In the genomic region with DNA sequence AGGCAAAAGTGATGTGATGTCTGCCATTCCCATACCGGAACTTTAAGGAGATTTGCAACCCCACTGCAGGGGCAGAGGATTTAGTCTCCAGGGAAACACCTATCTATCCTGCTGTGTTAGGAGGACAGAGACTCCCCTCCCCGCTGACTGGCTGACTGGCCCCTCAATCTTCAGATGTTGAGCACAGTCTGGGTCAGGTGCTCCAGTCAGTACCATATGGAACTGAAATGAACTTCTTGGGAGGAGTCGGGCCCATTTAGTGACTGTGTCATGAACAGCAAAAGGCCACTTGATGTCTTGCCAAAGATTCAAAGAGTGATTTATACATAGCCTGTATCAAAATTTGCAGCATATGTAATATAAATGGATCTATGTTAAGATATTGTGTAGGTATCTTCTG, we compare ENCODE assay signal across 16 mouse cellular contexts.
A peak's percentile ranks its signal among the peaks of the same experiment; 100 is the strongest.
DNase-seq lines count a peak whose midpoint lies in the region; ATAC-seq lines count a peak whose summit lies in the region.
"Had no signal": no experiment of that assay in that cellular context is flagged by ENCODE, and none has a peak within 500 bp of the region (broad histone marks: within the 10 kb centered on the region; RNA-seq: fewer than 3 reads in every experiment).

No protein-coding gene starts in this region.

- 28% methylated on average over 3 of the region's 3 CpGs for WGBS in forebrain, embryonic 10.5 days
- WGBS in forebrain, embryonic 13.5 days, result 32% methylated on average over 3 of the region's 3 CpGs
- WGBS in limb, embryonic 12.5 days, result 40% methylated on average over 3 of the region's 3 CpGs
- WGBS in neural tube, embryonic 15.5 days, result 51% methylated on average over 3 of the region's 3 CpGs

- H3K36me3 ChIP-seq in forebrain, embryonic 10.5 days (replicated peaks), result no peaks in the 10 kb centered on the region
- H3K36me3 ChIP-seq in forebrain, embryonic 13.5 days (ENCODE audit: poor library complexity, severe bottlenecking), result no peaks in the 10 kb centered on the region
- peaks cover 71% of the 10 kb centered on the region for H3K36me3 ChIP-seq in megakaryocyte, embryonic 14.5 days (replicated peaks; ENCODE audit: low read length)
- H3K36me3 ChIP-seq in limb, embryonic 12.5 days, result no peaks in the 10 kb centered on the region
- H3K36me3 ChIP-seq in neural tube, embryonic 15.5 days, result peaks cover 2% of the 10 kb centered on the region; the same call in 1 of the 2 replicates
- H3K36me3 ChIP-seq: G1E; liver, embryonic 12.5 days; lung, embryonic 15.5 days had no signal

- peaks cover 53% of the 10 kb centered on the region for H3K27me3 ChIP-seq in forebrain, embryonic 10.5 days (ENCODE audit: poor library complexity, severe bottlenecking)
- peaks cover 5% of the 10 kb centered on the region; the same call in 1 of the 2 replicates for H3K27me3 ChIP-seq in forebrain, embryonic 13.5 days
- H3K27me3 ChIP-seq in megakaryocyte, embryonic 14.5 days (replicated peaks), result no peaks in the 10 kb centered on the region
- peaks cover 14% of the 10 kb centered on the region for H3K27me3 ChIP-seq in limb, embryonic 12.5 days
- H3K27me3 ChIP-seq in neural tube, embryonic 15.5 days (replicated peaks), result no peaks in the 10 kb centered on the region

- ATAC-seq in forebrain, embryonic 13.5 days, result no peak
- no peak for ATAC-seq in megakaryocyte, adult 5-6 weeks (ENCODE audit: poor library complexity, severe bottlenecking)
- ATAC-seq in limb, embryonic 12.5 days (ENCODE audit: insufficient number of reproducible peaks, insufficient read depth, low FRiP score, low TSS enrichment, low read depth), result no peak
- no peak for ATAC-seq in neural tube, embryonic 15.5 days (ENCODE audit: low FRiP score)
- ATAC-seq: intestine, postnatal 0 days; liver, embryonic 12.5 days had no signal

- no peak for DNase-seq in forebrain, embryonic 10.5 days (ENCODE audit: extremely low spot score, low spot score)
- DNase-seq in gastrocnemius, postnatal 4 days (ENCODE audit: low spot score in 2 of 2), result no peak
- DNase-seq: adrenal gland, adult 8-10 months; gastrocnemius, postnatal 36 days; layer of hippocampus, adult 9-11 months; thymus, adult 2 months had no signal

- H3K27ac ChIP-seq in forebrain, embryonic 10.5 days, result no peak overlapping the region
- no peak overlapping the region for H3K27ac ChIP-seq in forebrain, embryonic 13.5 days
- H3K27ac ChIP-seq in limb, embryonic 12.5 days, result no peak overlapping the region
- H3K27ac ChIP-seq in neural tube, embryonic 15.5 days (replicated peaks), result peak overlapping the region; percentile 78
- H3K27ac ChIP-seq: kidney, postnatal 0 days; liver, embryonic 12.5 days; lung, embryonic 15.5 days had no signal

- H3K4me2 ChIP-seq in forebrain, embryonic 13.5 days, result no peak overlapping the region
- peak overlapping the region; percentile 75; the same call in 1 of the 2 replicates for H3K4me2 ChIP-seq in limb, embryonic 12.5 days
- H3K4me2 ChIP-seq in neural tube, embryonic 15.5 days, result no peak overlapping the region

- no peaks in the 10 kb centered on the region for H3K9me3 ChIP-seq in forebrain, embryonic 10.5 days
- no peaks in the 10 kb centered on the region for H3K9me3 ChIP-seq in forebrain, embryonic 13.5 days (replicated peaks)
- H3K9me3 ChIP-seq in megakaryocyte, embryonic 14.5 days, result no peaks in the 10 kb centered on the region
- no peaks in the 10 kb centered on the region for H3K9me3 ChIP-seq in limb, embryonic 12.5 days
- no peaks in the 10 kb centered on the region for H3K9me3 ChIP-seq in neural tube, embryonic 15.5 days (replicated peaks)
- H3K9me3 ChIP-seq: liver, embryonic 12.5 days; lung, embryonic 15.5 days had no signal

- 0 out of 2 replicates have a peak overlapping the region, but pooled peaks have one; percentile 51 for H3K4me3 ChIP-seq in forebrain, embryonic 10.5 days
- H3K4me3 ChIP-seq in forebrain, embryonic 13.5 days, result no peak overlapping the region
- H3K4me3 ChIP-seq in megakaryocyte, embryonic 14.5 days (replicated peaks), result peak overlapping the region; percentile 79
- no peak overlapping the region for H3K4me3 ChIP-seq in limb, embryonic 12.5 days (replicated peaks)
- no peak overlapping the region for H3K4me3 ChIP-seq in neural tube, embryonic 15.5 days (replicated peaks)
- H3K4me3 ChIP-seq: liver, embryonic 12.5 days had no signal

- peaks cover 43% of the 10 kb centered on the region for H3K4me1 ChIP-seq in forebrain, embryonic 10.5 days
- peaks cover 38% of the 10 kb centered on the region for H3K4me1 ChIP-seq in forebrain, embryonic 13.5 days
- H3K4me1 ChIP-seq in megakaryocyte, embryonic 14.5 days, result peaks cover 60% of the 10 kb centered on the region
- H3K4me1 ChIP-seq in limb, embryonic 12.5 days (replicated peaks), result peaks cover 13% of the 10 kb centered on the region
- peaks cover 29% of the 10 kb centered on the region for H3K4me1 ChIP-seq in neural tube, embryonic 15.5 days
- H3K4me1 ChIP-seq: liver, embryonic 12.5 days had no signal

- H3K9ac ChIP-seq in forebrain, embryonic 13.5 days, result no peak overlapping the region
- H3K9ac ChIP-seq in limb, embryonic 12.5 days (replicated peaks), result no peak overlapping the region
- H3K9ac ChIP-seq in neural tube, embryonic 15.5 days (replicated peaks), result no peak overlapping the region
- H3K9ac ChIP-seq: liver, embryonic 12.5 days; lung, embryonic 15.5 days had no signal

Comparison
In these comparisons a context has a peak if more than half of its experiments do, and no peak if none do; other contexts are left out.
1. H3K4me3 ChIP-seq: peak in forebrain, embryonic 10.5 days (single experiment) and megakaryocyte, embryonic 14.5 days (single experiment); none in forebrain, embryonic 13.5 days (single experiment), limb, embryonic 12.5 days (single experiment) and neural tube, embryonic 15.5 days (single experiment).